Mouse (Mus musculus): Measurements from ENCODE around the gene Supt5. TPM values are rescaled to one million over a fixed set of nuclear protein-coding genes. Genes with fewer than 3 reads are reported as not detected.

The Supt5 gene
- polyA plus RNA-seq, 1 experiment, result 8.3 TPM

DNA sequence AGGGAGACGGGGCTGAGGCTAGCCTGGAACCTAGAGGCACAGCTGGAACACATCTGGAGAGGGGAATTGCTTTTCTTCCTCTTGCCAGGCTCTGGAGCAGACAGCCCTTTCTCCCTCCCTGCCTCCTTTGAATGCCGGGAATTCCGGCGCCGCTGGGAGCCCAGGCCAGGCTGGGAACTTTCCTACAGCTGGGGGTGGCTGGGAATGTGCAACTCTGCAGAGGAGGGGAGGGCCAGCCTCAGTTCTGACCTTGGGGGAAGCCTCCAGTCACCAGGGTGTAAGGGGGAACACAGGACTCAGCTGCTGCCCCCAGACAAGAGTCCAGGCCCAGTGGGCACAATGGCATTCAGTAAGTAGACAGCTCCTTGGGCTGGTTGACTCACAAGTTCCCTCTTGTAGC, 18.4 kb upstream of the Supt5 start:
- TF ChIP-seq TAL1 (IDR thresholded peaks at IDR 0.05; ENCODE audit: low read length), result no peak
- no peak for TF ChIP-seq GATA1 (IDR thresholded peaks at IDR 0.05; ENCODE audit: low read length)

DNA sequence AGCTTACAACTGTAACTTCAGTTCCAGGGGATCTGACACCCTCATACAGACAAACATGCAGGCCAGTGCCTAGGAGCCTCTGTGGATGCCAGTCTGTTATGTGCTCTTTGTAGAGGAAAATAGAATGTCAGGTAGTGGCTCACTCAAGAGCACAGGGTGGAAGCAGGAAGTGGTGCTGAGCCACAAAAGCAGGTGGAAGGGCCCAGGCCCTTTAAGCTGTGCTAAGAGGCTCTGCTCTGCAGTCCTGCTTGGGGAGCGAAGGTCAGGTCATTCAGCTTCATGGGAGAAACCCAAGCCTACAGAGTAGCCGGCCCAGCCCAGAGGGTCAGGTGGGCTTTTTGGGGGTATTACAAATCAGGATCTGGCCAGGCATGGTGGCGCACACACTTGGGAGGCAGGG, 16.7 kb upstream of the Supt5 start:
- H3K36me3 ChIP-seq (ENCODE audit: control insufficient read depth), result peaks cover 39% of the 10 kb centered on the region
- no peaks in the 10 kb centered on the region for H3K27me3 ChIP-seq (ENCODE audit: control insufficient read depth)
- H3K9me3 ChIP-seq (ENCODE audit: control insufficient read depth, low read length), result no peaks in the 10 kb centered on the region
- peaks cover 28% of the 10 kb centered on the region for H3K4me1 ChIP-seq (ENCODE audit: control insufficient read depth)
- H3K4me3 ChIP-seq (replicated peaks), result no peak overlapping the region
- TF ChIP-seq TAL1 (IDR thresholded peaks at IDR 0.05; ENCODE audit: low read length), result no peak
- TF ChIP-seq GATA1 (IDR thresholded peaks at IDR 0.05; ENCODE audit: low read length), result no peak

More for the DNA sequence above, 18.4 kb upstream of the Supt5 start:
- H3K4me1 ChIP-seq (ENCODE audit: control insufficient read depth), result peaks cover 16% of the 10 kb centered on the region
- no peak overlapping the region for H3K4me3 ChIP-seq (replicated peaks)
- no peaks in the 10 kb centered on the region for H3K27me3 ChIP-seq (ENCODE audit: control insufficient read depth)
- H3K9me3 ChIP-seq (ENCODE audit: control insufficient read depth, low read length), result no peaks in the 10 kb centered on the region
- peaks cover 36% of the 10 kb centered on the region for H3K36me3 ChIP-seq (ENCODE audit: control insufficient read depth)

GRCm38 (mm10) chr7:28354596-28354995, 16.1 kb upstream of the Supt5 start:
- H3K36me3 ChIP-seq (ENCODE audit: control insufficient read depth), result peaks cover 39% of the 10 kb centered on the region
- no peaks in the 10 kb centered on the region for H3K9me3 ChIP-seq (ENCODE audit: control insufficient read depth, low read length)
- H3K4me3 ChIP-seq (replicated peaks), result no peak overlapping the region
- H3K27me3 ChIP-seq (ENCODE audit: control insufficient read depth), result no peaks in the 10 kb centered on the region
- TF ChIP-seq TAL1 (IDR thresholded peaks at IDR 0.05; ENCODE audit: low read length), result no peak
- no peak for TF ChIP-seq GATA1 (IDR thresholded peaks at IDR 0.05; ENCODE audit: low read length)
- peaks cover 35% of the 10 kb centered on the region for H3K4me1 ChIP-seq (ENCODE audit: control insufficient read depth)

- H3K27me3 ChIP-seq (ENCODE audit: control insufficient read depth), result no peaks in the 10 kb centered on the region
- TF ChIP-seq GATA1 (IDR thresholded peaks at IDR 0.05; ENCODE audit: low read length) (no peak), TAL1 (IDR thresholded peaks at IDR 0.05; ENCODE audit: low read length) (no peak)
- peaks cover 39% of the 10 kb centered on the region for H3K36me3 ChIP-seq (ENCODE audit: control insufficient read depth)
- H3K9me3 ChIP-seq (ENCODE audit: control insufficient read depth, low read length), result no peaks in the 10 kb centered on the region
- H3K4me1 ChIP-seq (ENCODE audit: control insufficient read depth), result peaks cover 39% of the 10 kb centered on the region
- no peak overlapping the region for H3K4me3 ChIP-seq (replicated peaks)
Observed at GRCm38 (mm10) chr7:28354113-28354581, 15.6 kb upstream of the Supt5 start.

DNA sequence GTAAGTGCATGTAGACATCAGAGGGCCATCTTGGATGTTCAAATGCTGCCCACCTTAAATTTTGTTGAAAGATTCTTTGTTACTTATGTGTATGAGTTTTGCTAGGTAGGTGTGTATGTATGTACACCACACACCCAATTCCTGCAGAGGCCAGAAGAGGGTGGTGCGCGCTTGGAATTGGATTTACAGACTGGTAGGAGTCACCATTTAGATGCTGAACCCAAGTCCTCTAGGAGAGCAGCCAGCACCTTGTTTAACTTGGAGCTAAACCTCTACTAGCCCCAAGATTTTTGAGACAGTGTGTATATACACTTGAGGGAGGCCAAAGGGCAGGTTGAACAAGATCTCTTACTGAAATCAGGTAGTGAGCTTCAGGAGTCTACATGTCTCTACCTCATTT, 14.7 kb upstream of the Supt5 start:
- Histone ChIP-seq H3K4me3 (replicated peaks) (no peak overlapping the region), H3K4me1 (ENCODE audit: control insufficient read depth) (peaks cover 45% of the 10 kb centered on the region), H3K36me3 (ENCODE audit: control insufficient read depth) (peaks cover 39% of the 10 kb centered on the region), H3K27me3 (ENCODE audit: control insufficient read depth) (no peaks in the 10 kb centered on the region), H3K9me3 (ENCODE audit: control insufficient read depth, low read length) (no peaks in the 10 kb centered on the region)
- TF ChIP-seq GATA1 (IDR thresholded peaks at IDR 0.05; ENCODE audit: low read length) (no peak), TAL1 (IDR thresholded peaks at IDR 0.05; ENCODE audit: low read length) (no peak)

DNA sequence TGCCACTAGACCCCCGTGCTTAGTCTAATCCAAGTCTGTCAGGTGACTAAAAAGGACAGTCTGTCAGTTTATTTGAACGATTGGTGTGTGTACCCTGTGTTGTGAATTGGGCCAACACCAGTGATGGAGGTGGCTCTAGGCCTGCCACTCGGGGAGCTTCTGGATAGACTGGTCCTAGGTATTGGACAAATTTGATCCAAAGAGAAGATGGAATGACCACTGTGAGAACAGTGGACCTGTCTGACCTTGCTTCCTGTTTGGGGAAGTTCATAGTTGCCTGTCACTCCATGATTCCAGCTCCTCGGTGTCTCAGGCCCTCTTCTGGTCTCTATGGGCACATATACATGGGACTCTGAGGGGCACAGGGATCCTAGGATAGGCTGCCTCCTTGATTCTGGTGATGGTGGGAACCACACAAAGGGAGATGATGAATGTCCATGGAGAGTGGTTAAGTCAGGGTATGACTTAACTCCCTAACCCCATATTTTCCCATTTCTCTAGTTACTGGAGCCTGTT, 13.2 kb upstream of the Supt5 start:
- peaks cover 39% of the 10 kb centered on the region for H3K36me3 ChIP-seq (ENCODE audit: control insufficient read depth)
- H3K9me3 ChIP-seq (ENCODE audit: control insufficient read depth, low read length), result no peaks in the 10 kb centered on the region
- peaks cover 45% of the 10 kb centered on the region for H3K4me1 ChIP-seq (ENCODE audit: control insufficient read depth)
- TF ChIP-seq GATA1 (IDR thresholded peaks at IDR 0.05; ENCODE audit: low read length) (no peak), TAL1 (IDR thresholded peaks at IDR 0.05; ENCODE audit: low read length) (no peak)
- peak overlapping the region; percentile 97 for H3K4me3 ChIP-seq (replicated peaks)
- no peaks in the 10 kb centered on the region for H3K27me3 ChIP-seq (ENCODE audit: control insufficient read depth)

GRCm38 (mm10) chr7:28350155-28350883, 11.8 kb upstream of the Supt5 start, which contains the start of gene Rps16:
TSS of gene Rps16 (plus strand) at chr7:28350652.
- Histone ChIP-seq H3K4me3 (replicated peaks) (peak within 1 kb of the TSS; percentile 97), H3K4me1 (ENCODE audit: control insufficient read depth) (peaks cover 45% of the 10 kb centered on the region), H3K27me3 (ENCODE audit: control insufficient read depth) (no peaks in the 10 kb centered on the region), H3K9me3 (ENCODE audit: control insufficient read depth, low read length) (no peaks in the 10 kb centered on the region), H3K36me3 (ENCODE audit: control insufficient read depth) (peaks cover 38% of the 10 kb centered on the region)
- no peak for TF ChIP-seq GATA1 (IDR thresholded peaks at IDR 0.05; ENCODE audit: low read length)
- no peak for TF ChIP-seq TAL1 (IDR thresholded peaks at IDR 0.05; ENCODE audit: low read length)

- Histone ChIP-seq H3K4me3 (replicated peaks) (no peak overlapping the region), H3K9me3 (ENCODE audit: control insufficient read depth, low read length) (no peaks in the 10 kb centered on the region), H3K27me3 (ENCODE audit: control insufficient read depth) (no peaks in the 10 kb centered on the region), H3K4me1 (ENCODE audit: control insufficient read depth) (peaks cover 44% of the 10 kb centered on the region), H3K36me3 (ENCODE audit: control insufficient read depth) (peaks cover 22% of the 10 kb centered on the region)
- no peak for TF ChIP-seq TAL1 (IDR thresholded peaks at IDR 0.05; ENCODE audit: low read length)
- TF ChIP-seq GATA1 (IDR thresholded peaks at IDR 0.05; ENCODE audit: low read length), result no peak
Observed at GRCm38 (mm10) chr7:28348601-28349000, 10.1 kb upstream of the Supt5 start.

DNA sequence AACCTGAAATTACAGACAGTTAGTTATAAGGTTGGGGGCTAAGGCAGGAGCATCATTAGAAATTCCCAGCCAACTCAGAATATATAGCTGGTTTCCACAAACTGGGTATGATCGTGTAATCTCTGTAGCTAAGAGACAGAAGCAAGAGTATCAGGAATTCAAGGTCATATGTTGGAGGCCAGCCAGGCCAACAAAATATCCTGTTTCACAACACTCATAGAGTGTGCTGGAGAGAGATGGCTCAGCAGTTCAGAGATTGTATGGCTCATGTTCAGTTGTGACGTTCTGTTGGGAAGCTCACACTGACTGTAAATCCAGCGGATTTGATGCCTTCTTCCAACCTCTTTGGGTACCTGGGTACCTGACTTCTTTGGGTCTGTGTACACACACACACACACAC, 9.2 kb upstream of the Supt5 start:
- Histone ChIP-seq H3K4me3 (replicated peaks) (no peak overlapping the region), H3K4me1 (ENCODE audit: control insufficient read depth) (peaks cover 37% of the 10 kb centered on the region), H3K9me3 (ENCODE audit: control insufficient read depth, low read length) (no peaks in the 10 kb centered on the region), H3K36me3 (ENCODE audit: control insufficient read depth) (peaks cover 14% of the 10 kb centered on the region), H3K27me3 (ENCODE audit: control insufficient read depth) (no peaks in the 10 kb centered on the region)
- TF ChIP-seq TAL1 (IDR thresholded peaks at IDR 0.05; ENCODE audit: low read length), result no peak
- no peak for TF ChIP-seq GATA1 (IDR thresholded peaks at IDR 0.05; ENCODE audit: low read length)

All from erythroblast, embryonic 14.5 days (primary cell).